32 mouse cellular contexts compared by ENCODE assay signal in the genomic region with DNA sequence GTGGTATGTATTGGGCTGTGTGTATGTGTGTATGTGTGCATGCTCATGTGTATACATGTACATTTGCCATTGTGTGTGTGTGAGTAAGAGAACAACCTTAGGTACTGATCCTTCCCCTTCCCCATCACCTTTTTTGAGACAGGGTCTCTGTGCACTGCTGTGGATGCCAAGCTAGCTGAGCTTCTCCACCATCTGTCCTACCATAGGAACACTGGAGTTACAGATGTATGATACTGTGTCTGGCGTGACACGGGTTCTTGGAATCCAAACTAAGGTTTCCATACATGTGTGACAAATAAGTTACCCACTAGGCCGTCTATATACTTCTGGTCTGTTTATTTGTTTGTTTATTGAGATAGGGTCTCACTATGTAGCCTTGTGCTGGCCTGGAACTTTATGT.
"Had no signal": no experiment of that assay in that cellular context is flagged by ENCODE, and none has a peak within 500 bp of the region (broad histone marks: within the 10 kb centered on the region; RNA-seq: fewer than 3 reads in every experiment).

No protein-coding gene starts in this region.

- ATAC-seq: liver, embryonic 12.5 days; liver, postnatal 0 days; lung, postnatal 0 days; midbrain, embryonic 13.5 days; midbrain, embryonic 15.5 days; midbrain, embryonic 16.5 days had no signal

- H3K9ac ChIP-seq: limb, embryonic 12.5 days; limb, embryonic 13.5 days; limb, embryonic 15.5 days; liver, embryonic 12.5 days; liver, embryonic 13.5 days; liver, embryonic 14.5 days; liver, embryonic 15.5 days; liver, postnatal 0 days; lung, embryonic 14.5 days; lung, embryonic 15.5 days; midbrain, embryonic 12.5 days; midbrain, embryonic 13.5 days; midbrain, embryonic 15.5 days; neural tube, embryonic 12.5 days had no signal

- H3K4me1 ChIP-seq: liver, embryonic 15.5 days had no signal

- H3K27ac ChIP-seq: left cerebral cortex, adult 2 months; limb, embryonic 10.5 days; limb, embryonic 12.5 days; limb, embryonic 13.5 days; limb, embryonic 15.5 days; liver, embryonic 12.5 days; liver, embryonic 13.5 days; liver, embryonic 14.5 days; liver, embryonic 15.5 days; lung, embryonic 15.5 days; macrophage; midbrain, embryonic 10.5 days; midbrain, embryonic 12.5 days; midbrain, embryonic 13.5 days; midbrain, embryonic 15.5 days; neural tube, embryonic 12.5 days had no signal

- H3K9me3 ChIP-seq: limb, embryonic 10.5 days; limb, embryonic 12.5 days; limb, embryonic 13.5 days; limb, embryonic 15.5 days; liver, embryonic 12.5 days; liver, embryonic 13.5 days; liver, embryonic 15.5 days; lung, embryonic 15.5 days; midbrain, embryonic 10.5 days; midbrain, embryonic 12.5 days; midbrain, embryonic 13.5 days; midbrain, embryonic 15.5 days; neural tube, embryonic 12.5 days had no signal

- H3K4me2 ChIP-seq: limb, embryonic 12.5 days; limb, embryonic 13.5 days; limb, embryonic 15.5 days; liver, embryonic 11.5 days; liver, embryonic 12.5 days; liver, embryonic 13.5 days; liver, embryonic 15.5 days; lung, embryonic 14.5 days; lung, embryonic 15.5 days; midbrain, embryonic 12.5 days; midbrain, embryonic 13.5 days; midbrain, embryonic 15.5 days; neural tube, embryonic 12.5 days had no signal

- H3K36me3 ChIP-seq: limb, embryonic 10.5 days; limb, embryonic 12.5 days; limb, embryonic 13.5 days; limb, embryonic 15.5 days; liver, embryonic 12.5 days; liver, embryonic 13.5 days; liver, embryonic 15.5 days; lung, embryonic 15.5 days; midbrain, embryonic 10.5 days; midbrain, embryonic 12.5 days; midbrain, embryonic 13.5 days; midbrain, embryonic 15.5 days; neural tube, embryonic 12.5 days had no signal

- H3K27me3 ChIP-seq: limb, embryonic 15.5 days; liver, embryonic 12.5 days; liver, embryonic 13.5 days; liver, embryonic 15.5 days; lung, embryonic 15.5 days; midbrain, embryonic 12.5 days; midbrain, embryonic 13.5 days; midbrain, embryonic 15.5 days; neural tube, embryonic 12.5 days had no signal

- H3K4me3 ChIP-seq: left cerebral cortex, adult 2 months; limb, embryonic 10.5 days; limb, embryonic 12.5 days; limb, embryonic 13.5 days; limb, embryonic 15.5 days; liver, embryonic 12.5 days; liver, embryonic 13.5 days; liver, embryonic 15.5 days; lung, embryonic 15.5 days; megakaryocyte, embryonic 14.5 days; midbrain, embryonic 10.5 days; midbrain, embryonic 12.5 days; midbrain, embryonic 13.5 days; midbrain, embryonic 15.5 days; myocyte; neural tube, embryonic 12.5 days had no signal

- DNase-seq: left cerebral cortex, postnatal 4 days; liver; liver, embryonic 13.5 days; liver, postnatal 0 days; lung, adult 18-20 months; lung, adult 2 months; lung, embryonic 14.5 days; lung, postnatal 10 days; lung, postnatal 14 days; lung, postnatal 36 days; lung, postnatal 4 days; midbrain, embryonic 14.5 days had no signal
